Mouse (Mus musculus) heart, adult 11 months (tissue): ENCODE data around the gene Snap25.

ENCODE experiments used
- DNase-seq: peaks from one replicate; pipeline ENCODE4 v3.0.0; 2022

The Snap25 gene

GRCm38 (mm10) chr2:136811331-136811730 is 98.1 kb downstream of the Snap25 start:
- no peak for DNase-seq

- no peak for DNase-seq
Measured at GRCm38 (mm10) chr2:136816717-136817400, 103.6 kb downstream of the Snap25 start.

GRCm38 (mm10) chr2:136823751-136824716 is 110.8 kb downstream of the Snap25 start:
- DNase-seq, result no peak

- no peak for DNase-seq
Measured at GRCm38 (mm10) chr2:136827612-136828011, 114.4 kb downstream of the Snap25 start.
